Mouse (Mus musculus) heart, embryonic 15.5 days (tissue): ENCODE data around the gene Tbcd. TPM values are rescaled to one million over a fixed set of nuclear protein-coding genes. Genes with fewer than 3 reads are reported as not detected.

Source experiments
- ATAC-seq: fragments of 200-750 bp; cut with Nextera tagmentation; replicated peaks from 2 replicates; pipeline ENCODE4 v1.8.0; 2017; ENCODE audit warnings: low read depth, moderate TSS enrichment; ENCODE audit not compliant: insufficient number of reproducible peaks, insufficient read depth, low FRiP score
- H3K27ac ChIP-seq: fragments of 300-500 bp; sonication (generic); 2 replicates; pipeline ENCODE4 v1.5.1; 2015; ENCODE audit warnings: mild to moderate bottlenecking, inconsistent platforms
- H3K27me3 ChIP-seq: fragments of 300-500 bp; sonication (generic); 2 replicates; pipeline ENCODE4 v1.6.1; 2015; ENCODE audit warnings: inconsistent platforms
- H3K36me3 ChIP-seq: fragments of 300-500 bp; sonication (generic); 2 replicates; pipeline ENCODE4 v1.6.1; 2015; ENCODE audit warnings: mild to moderate bottlenecking, inconsistent platforms
- H3K4me1 ChIP-seq: fragments of 300-500 bp; sonication (generic); replicated peaks from 2 replicates; pipeline ENCODE4 v1.6.1; 2015; ENCODE audit warnings: inconsistent platforms
- H3K4me2 ChIP-seq: fragments of 300-500 bp; sonication (generic); 2 replicates; pipeline ENCODE4 v1.6.1; 2015; ENCODE audit warnings: inconsistent platforms, mild to moderate bottlenecking, moderate library complexity
- H3K4me3 ChIP-seq: fragments of 300-500 bp; sonication (generic); 2 replicates; pipeline ENCODE4 v1.5.1; 2015; ENCODE audit warnings: mild to moderate bottlenecking, inconsistent platforms
- H3K9ac ChIP-seq: fragments of 300-500 bp; sonication (generic); 2 replicates; pipeline ENCODE4 v1.6.1; 2015; ENCODE audit warnings: mild to moderate bottlenecking, inconsistent platforms
- H3K9me3 ChIP-seq: fragments of 300-500 bp; sonication (generic); replicated peaks from 2 replicates; pipeline ENCODE4 v1.6.1; 2016; ENCODE audit warnings: inconsistent platforms
- WGBS: fragments of 180-500 bp; shearing (Covaris S2); methylation state at CpG from one replicate; pipeline ENCODE4 v1.1.7; 2015; ENCODE audit warnings: mixed read lengths; 5-methylcytosine and 5-hydroxymethylcytosine counted together
- polyA plus RNA-seq: library from polyadenylated mRNA; unstranded; fragments of >200 nt; fragmentation: Nextera tagmentation; extraction: Ambion mirVana; gene quantifications from 2 replicates; pipeline ENCODE4 v1.2.1, GENCODE M21; 2015

Gene Tbcd
- polyA plus RNA-seq, 1 experiment from 2014 or later: 17.3 TPM

DNA sequence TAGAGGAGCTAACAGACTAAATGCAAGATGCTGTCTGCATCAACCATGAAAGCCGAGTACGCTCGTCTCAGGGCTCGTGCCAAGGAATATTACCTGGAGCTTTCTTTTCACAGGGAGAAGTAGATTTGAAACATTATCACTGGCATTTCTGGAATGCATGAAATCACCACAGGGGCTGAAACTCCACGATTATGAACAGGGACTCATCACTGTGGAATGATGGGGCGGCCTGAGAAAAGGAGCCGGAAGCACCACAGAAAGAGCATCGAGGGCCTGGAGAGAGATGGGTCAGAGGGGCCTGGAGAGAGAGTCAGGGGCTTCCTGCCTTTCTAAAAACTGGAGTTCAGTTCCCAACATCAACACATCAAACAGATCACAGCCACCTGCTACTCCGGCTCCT is 195.6 kb downstream of the Tbcd start:
- 57% methylated on average over 9 of the region's 9 CpGs for WGBS
- Histone ChIP-seq H3K27ac (no peak overlapping the region), H3K4me1 (0 out of 2 replicates have a peak, but pooled peaks cover 2% of the 10 kb centered on the region), H3K4me2 (no peak overlapping the region), H3K9me3 (no peaks in the 10 kb centered on the region), H3K9ac (no peak overlapping the region), H3K36me3 (no peaks in the 10 kb centered on the region; the same call in 1 of the 2 replicates), H3K4me3 (no peak overlapping the region), H3K27me3 (no peaks in the 10 kb centered on the region)
- no peak for ATAC-seq

DNA sequence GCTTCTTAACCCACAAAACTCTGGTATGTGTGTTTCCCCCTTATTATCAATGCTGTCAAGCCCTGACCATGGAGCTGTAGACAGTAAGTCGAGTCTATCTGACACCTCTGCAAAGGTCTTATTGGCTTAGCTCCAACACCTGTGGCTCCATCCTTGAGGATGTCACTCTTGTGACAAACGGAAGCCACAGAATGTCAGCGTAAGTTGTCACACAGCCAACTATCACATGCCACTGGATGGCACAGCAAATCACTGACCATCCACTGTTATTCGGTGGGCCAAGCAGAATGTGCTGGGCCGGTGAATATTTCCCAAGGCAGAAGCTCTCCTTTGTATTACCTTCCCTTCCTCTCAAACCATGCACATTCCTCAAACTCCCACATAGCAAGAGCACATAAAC is 196.4 kb downstream of the Tbcd start:
- H3K9me3 ChIP-seq: no peaks in the 10 kb centered on the region
- H3K9ac ChIP-seq: no peak overlapping the region
- H3K27ac ChIP-seq: no peak overlapping the region
- WGBS: 79% methylated on average over 5 of the region's 5 CpGs
- H3K4me1 ChIP-seq: 0 out of 2 replicates have a peak, but pooled peaks cover 2% of the 10 kb centered on the region
- no peak for ATAC-seq
- no peaks in the 10 kb centered on the region for H3K27me3 ChIP-seq
- H3K4me3 ChIP-seq: no peak overlapping the region
- H3K36me3 ChIP-seq: no peaks in the 10 kb centered on the region; the same call in 1 of the 2 replicates
- no peak overlapping the region for H3K4me2 ChIP-seq

GRCm38 (mm10) chr11:121649900-121650299 is 198.2 kb downstream of the Tbcd start:
- Histone ChIP-seq H3K9me3 (no peaks in the 10 kb centered on the region), H3K27me3 (no peaks in the 10 kb centered on the region), H3K4me1 (0 out of 2 replicates have a peak, but pooled peaks cover 2% of the 10 kb centered on the region), H3K4me2 (no peak overlapping the region), H3K27ac (no peak overlapping the region), H3K9ac (no peak overlapping the region), H3K4me3 (no peak overlapping the region), H3K36me3 (no peaks in the 10 kb centered on the region; the same call in 1 of the 2 replicates)
- WGBS: 38% methylated on average over 10 of the region's 10 CpGs
- ATAC-seq: 0 out of 2 replicates have a peak, but pooled peaks have one; percentile 53

DNA sequence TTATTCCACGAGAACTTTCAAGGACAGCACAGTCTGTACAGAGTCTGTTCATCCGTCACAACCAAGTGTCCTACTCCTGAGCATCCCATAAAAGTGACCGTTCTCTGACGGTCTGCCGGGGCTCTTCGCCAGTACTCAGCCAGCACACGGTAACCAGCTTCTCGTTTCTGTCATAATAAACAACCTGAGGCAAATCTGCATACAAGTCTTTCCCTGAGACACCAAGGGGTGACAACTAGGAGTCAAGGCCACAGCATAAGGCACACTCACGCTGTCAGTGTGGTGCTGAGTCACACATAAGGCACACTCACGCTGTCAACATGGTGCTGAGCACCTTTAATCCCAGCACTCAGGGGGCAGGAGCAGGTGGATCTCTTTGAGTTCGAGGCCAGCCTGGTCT is 198.9 kb downstream of the Tbcd start:
- no peak overlapping the region for H3K4me3 ChIP-seq
- H3K4me2 ChIP-seq: no peak overlapping the region
- WGBS: 88% methylated on average over 11 of the region's 11 CpGs
- H3K4me1 ChIP-seq: 0 out of 2 replicates have a peak, but pooled peaks cover 2% of the 10 kb centered on the region
- no peaks in the 10 kb centered on the region for H3K27me3 ChIP-seq
- H3K27ac ChIP-seq: no peak overlapping the region
- no peak overlapping the region for H3K9ac ChIP-seq
- no peaks in the 10 kb centered on the region; the same call in 1 of the 2 replicates for H3K36me3 ChIP-seq
- H3K9me3 ChIP-seq: no peaks in the 10 kb centered on the region
- ATAC-seq: no peak

- H3K4me2 ChIP-seq: no peak overlapping the region
- WGBS: 93% methylated on average over 9 of the region's 9 CpGs
- H3K36me3 ChIP-seq: no peaks in the 10 kb centered on the region; the same call in 1 of the 2 replicates
- ATAC-seq: no peak
- H3K4me3 ChIP-seq: no peak overlapping the region
- no peaks in the 10 kb centered on the region for H3K27me3 ChIP-seq
- H3K27ac ChIP-seq: no peak overlapping the region
- H3K9ac ChIP-seq: no peak overlapping the region
- H3K9me3 ChIP-seq: no peaks in the 10 kb centered on the region
- H3K4me1 ChIP-seq: 0 out of 2 replicates have a peak, but pooled peaks cover 2% of the 10 kb centered on the region
Observed at GRCm38 (mm10) chr11:121651556-121651955, 199.8 kb downstream of the Tbcd start.

DNA sequence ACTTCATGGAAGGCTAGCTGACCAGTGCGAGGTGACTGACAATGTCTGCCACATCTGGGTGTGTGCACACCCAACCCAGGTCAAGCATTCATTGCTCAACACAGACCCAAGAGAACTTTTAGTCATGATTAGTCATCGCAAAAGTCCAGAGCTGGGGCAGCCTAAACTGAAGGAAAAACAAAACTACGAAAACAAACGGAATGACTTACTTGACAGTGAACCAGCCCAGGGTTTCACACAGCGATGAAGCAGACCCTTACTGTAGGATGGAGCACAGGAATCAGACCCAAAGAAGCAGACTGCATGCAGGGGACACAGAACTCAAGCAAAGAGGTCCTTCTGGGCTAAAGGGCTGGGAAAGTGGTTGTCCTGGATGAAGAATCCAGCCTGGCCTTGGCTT is 200.2 kb downstream of the Tbcd start:
- no peak for ATAC-seq
- Histone ChIP-seq H3K4me1 (0 out of 2 replicates have a peak, but pooled peaks cover 2% of the 10 kb centered on the region), H3K27me3 (no peaks in the 10 kb centered on the region), H3K9me3 (no peaks in the 10 kb centered on the region), H3K36me3 (no peaks in the 10 kb centered on the region; the same call in 1 of the 2 replicates), H3K9ac (no peak overlapping the region), H3K4me2 (no peak overlapping the region), H3K27ac (no peak overlapping the region), H3K4me3 (no peak overlapping the region)
- WGBS: 92% methylated on average over 5 of the region's 5 CpGs

DNA sequence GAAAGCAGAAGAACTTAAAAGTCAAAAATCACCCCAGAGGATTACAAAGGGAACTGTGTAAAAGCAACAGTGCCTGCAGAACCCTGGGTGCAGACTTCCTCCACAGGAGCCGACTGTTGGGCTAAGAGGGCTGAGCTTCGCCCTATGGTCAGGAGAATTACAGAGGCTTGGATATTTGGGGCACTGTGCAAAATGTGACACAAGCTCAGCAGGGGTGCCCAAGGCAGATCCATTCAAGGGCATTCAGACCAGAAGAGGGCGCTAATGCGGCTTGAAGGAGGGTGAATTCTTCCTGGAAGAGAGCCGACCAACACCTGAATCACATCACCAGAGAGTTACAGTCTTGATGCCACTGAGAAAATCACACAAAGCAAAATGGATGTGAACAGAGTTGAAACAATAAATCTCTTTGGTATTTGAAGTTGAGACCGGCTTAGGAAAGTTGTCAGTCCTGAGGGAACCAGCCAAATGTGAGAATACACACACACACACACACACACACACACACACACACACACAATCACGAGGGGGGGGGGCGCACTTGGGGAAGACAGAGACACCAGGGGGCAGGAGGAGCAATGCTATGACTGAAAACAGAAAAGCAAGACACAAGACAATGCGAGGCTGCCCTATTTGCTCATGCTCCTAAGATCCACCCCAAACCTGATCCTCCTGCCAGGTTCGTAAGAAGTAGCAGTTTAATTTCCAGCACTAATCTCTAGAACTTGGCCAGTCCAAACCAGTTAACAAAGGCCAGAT is 201.0 kb downstream of the Tbcd start:
- no peaks in the 10 kb centered on the region for H3K9me3 ChIP-seq
- no peak for ATAC-seq
- H3K4me2 ChIP-seq: no peak overlapping the region
- H3K36me3 ChIP-seq: no peaks in the 10 kb centered on the region; the same call in 1 of the 2 replicates
- H3K4me1 ChIP-seq: no peaks in the 10 kb centered on the region
- no peaks in the 10 kb centered on the region for H3K27me3 ChIP-seq
- H3K4me3 ChIP-seq: no peak overlapping the region
- whole genome bisulfite sequencing: 56% methylated on average over 10 of the region's 10 CpGs
- H3K9ac ChIP-seq: no peak overlapping the region
- no peak overlapping the region for H3K27ac ChIP-seq

DNA sequence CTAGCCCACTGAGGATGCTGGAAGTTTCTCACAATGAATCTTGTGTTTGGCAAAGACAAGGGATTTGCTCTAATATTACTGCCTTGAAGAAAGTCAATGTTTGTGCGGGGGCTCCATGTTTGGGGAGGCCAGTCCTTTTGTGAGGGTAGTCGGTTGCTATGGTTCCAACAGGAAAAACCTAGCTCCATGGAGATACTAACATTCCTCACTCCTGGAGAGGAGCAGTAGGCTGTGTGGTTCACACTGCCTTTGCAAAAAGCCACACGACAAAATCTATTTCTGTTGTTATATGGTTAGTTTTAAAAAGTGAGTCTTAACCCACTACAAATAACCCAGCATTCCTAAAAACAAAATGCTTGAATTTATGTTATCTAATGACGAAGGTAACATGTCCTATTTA is 201.9 kb downstream of the Tbcd start:
- Histone ChIP-seq H3K4me1 (no peaks in the 10 kb centered on the region), H3K4me3 (no peak overlapping the region), H3K4me2 (no peak overlapping the region), H3K27me3 (no peaks in the 10 kb centered on the region), H3K9me3 (no peaks in the 10 kb centered on the region), H3K9ac (no peak overlapping the region), H3K36me3 (no peaks in the 10 kb centered on the region; the same call in 1 of the 2 replicates), H3K27ac (no peak overlapping the region)
- WGBS: 86% methylated on average over 4 of the region's 4 CpGs
- ATAC-seq: no peak

DNA sequence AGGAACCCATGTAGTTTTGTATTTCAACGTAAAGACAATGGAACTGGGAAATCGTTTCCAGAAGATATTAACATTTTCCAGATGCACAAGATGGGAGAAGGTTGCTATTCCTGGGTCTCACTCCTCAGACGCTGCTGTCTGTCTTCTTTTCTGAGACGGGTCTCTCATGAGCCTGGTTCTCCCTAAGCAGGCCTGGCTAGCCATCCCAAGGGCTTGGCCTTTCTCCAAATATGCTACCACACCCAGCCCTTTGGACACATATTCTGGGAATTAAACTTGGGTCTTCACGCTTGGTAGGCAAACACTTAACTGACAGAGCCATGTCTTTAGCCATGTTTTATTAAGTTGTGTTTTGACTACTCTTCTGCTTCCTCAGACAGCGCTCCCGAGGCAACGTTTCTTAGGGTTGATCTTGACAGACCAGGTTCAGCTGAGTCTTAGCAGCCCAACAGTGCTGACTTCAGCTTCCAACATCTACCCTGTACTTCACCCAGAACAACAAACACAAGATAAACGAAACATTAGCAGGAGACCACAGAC is 202.7 kb downstream of the Tbcd start:
- Histone ChIP-seq H3K36me3 (no peaks in the 10 kb centered on the region), H3K9ac (no peak overlapping the region), H3K4me1 (no peaks in the 10 kb centered on the region), H3K9me3 (no peaks in the 10 kb centered on the region), H3K27me3 (no peaks in the 10 kb centered on the region), H3K27ac (no peak overlapping the region), H3K4me3 (no peak overlapping the region), H3K4me2 (no peak overlapping the region)
- no peak for ATAC-seq
- WGBS: 66% methylated on average over 9 of the region's 9 CpGs

- Histone ChIP-seq H3K27ac (no peak overlapping the region), H3K4me2 (no peak overlapping the region), H3K4me3 (no peak overlapping the region), H3K4me1 (no peaks in the 10 kb centered on the region), H3K27me3 (no peaks in the 10 kb centered on the region), H3K9me3 (no peaks in the 10 kb centered on the region), H3K9ac (no peak overlapping the region), H3K36me3 (no peaks in the 10 kb centered on the region)
- no peak for ATAC-seq
- WGBS: 59% methylated on average over 6 of the region's 6 CpGs
Observed at GRCm38 (mm10) chr11:121655166-121655806, 203.5 kb downstream of the Tbcd start.

- H3K27me3 ChIP-seq: no peaks in the 10 kb centered on the region
- 75% methylated on average over 6 of the region's 6 CpGs for WGBS
- no peak overlapping the region for H3K4me2 ChIP-seq
- no peaks in the 10 kb centered on the region for H3K4me1 ChIP-seq
- H3K4me3 ChIP-seq: no peak overlapping the region
- H3K36me3 ChIP-seq: no peaks in the 10 kb centered on the region
- no peak overlapping the region for H3K9ac ChIP-seq
- no peak for ATAC-seq
- H3K9me3 ChIP-seq: no peaks in the 10 kb centered on the region
- H3K27ac ChIP-seq: no peak overlapping the region
Observed at GRCm38 (mm10) chr11:121655807-121656511, 204.2 kb downstream of the Tbcd start.
